Mouse (Mus musculus): Measurements from ENCODE around the gene Amd1.

Amd1 gene

DNA sequence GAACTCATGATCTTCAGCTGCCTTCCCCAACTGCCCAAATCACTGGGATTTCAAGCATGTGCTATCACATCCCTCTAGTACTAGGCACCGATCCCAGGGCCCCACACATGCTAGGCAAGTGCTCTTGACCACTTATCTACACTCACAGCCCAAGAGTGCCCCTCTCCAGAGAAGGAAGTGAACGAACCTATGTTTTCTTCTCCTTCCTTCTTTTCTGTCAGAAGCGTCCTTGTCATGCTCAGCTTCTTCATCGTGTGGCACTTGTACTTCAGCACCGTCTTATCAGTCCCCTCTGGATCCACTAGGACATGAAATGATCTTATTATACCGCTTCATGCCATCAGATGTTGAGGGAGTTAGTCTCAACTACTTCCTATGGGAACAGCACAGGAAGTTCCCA is 51.0 kb downstream of the Amd1 start:
- no peak for DNase-seq (ENCODE audit: low spot score)

DNA sequence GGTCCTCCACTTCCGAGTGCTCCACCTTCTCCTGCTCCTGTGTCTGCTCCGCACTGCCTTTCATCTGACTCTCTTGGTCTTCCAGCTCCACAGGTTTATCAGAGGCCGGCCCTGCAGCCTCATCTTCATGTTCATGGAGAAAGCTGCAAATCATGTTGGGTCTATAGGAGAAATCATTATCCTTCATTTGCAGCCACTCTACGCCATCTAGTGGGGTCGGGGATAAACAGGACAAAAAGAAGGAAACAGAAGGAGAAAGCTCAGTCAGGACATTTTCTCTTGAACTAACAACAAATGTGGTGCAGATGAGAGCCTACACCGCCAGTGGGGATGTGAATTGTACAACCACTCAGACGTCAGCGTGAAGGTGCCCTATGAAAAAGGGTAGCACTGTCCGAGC is 52.4 kb downstream of the Amd1 start:
- no peak for DNase-seq (ENCODE audit: low spot score)

DNA sequence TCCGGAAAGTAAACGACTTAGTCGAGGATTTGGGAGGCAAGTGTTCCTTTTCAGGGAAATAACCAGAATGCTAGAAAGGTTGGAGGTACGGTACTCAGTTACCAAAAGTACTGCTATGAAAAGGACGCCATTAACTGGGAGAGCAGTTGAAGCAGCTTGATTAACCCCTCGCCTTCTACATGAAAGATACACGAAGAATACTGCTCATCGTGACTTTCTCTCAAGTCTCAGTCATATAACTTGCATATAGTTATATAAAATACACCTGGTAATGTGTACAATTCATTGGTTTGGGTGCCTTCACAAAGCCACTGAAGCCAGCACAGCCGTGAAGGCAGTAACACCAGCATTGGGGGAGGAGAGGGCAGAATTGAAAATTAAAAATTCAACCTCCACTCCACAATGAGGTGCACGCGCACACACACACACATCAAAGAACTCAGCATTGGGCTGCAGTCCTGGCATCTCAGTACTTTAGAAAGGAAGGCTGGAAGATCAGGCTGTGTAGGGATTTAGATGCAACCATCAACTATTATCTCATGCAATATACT is 54.7 kb downstream of the Amd1 start:
- no peak for DNase-seq (ENCODE audit: low spot score)

DNA sequence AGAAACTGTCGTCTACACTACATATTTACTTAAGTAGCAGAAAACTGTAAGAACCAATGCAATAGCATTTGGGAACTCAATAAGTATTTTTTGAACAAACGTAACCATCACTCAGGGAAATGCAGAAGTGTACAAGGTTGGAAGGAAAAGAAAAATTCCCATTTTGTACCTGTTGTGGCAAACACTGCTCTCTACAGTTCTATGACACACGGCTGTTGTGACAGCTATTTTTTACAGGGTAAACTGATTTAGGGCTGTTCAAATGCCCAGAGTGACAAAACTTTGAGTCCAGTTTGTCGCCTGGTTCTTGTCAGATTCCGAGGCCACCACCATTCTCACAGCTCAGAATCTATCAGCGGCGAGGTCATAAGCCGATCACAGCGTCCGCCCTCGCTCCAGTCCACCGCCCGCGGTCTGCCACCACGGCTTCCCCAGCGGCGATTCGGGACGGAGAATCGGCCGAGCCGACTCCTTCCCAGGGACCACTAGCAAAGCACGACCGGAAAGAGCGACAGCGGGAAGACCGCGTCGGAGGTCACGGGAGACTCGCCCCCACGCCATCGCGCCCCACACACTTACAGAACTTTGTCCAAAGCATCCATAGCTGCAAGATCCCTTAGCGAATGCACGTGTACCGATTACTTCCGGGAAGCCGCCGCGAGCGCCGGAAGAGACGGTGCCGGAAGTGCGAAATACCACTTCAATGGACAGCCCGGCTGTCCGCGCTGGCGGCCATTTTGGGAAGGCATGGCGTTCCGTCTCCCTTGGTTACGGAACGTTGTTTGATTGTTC is 55.4 kb downstream of the Amd1 start, which contains the start of gene Rpf2:
Gene Rpf2, minus strand, starts transcription at position 663 of the 792 bp plus-strand sequence.
- DNase-seq (ENCODE audit: low spot score) = peak; percentile 87

DNA sequence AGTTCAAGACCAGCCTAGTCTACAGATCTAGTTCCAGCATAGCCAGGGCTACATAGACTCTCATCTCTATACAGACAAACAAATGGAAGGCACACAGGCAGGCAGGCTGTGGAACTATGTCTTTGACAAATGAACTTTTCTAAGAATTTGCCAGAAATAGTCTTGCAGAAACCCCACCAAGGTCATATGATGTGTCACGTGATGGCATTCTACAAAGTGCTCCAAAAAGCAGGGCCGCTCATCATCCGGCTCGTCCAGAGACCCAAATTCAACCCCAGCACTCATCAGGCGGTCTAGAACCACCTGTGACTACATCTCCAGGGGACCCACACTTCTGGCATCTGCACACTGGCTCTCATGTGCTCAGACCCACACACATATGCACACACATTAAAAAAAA is 64.2 kb downstream of the Amd1 start:
- DNase-seq (ENCODE audit: low spot score) = no peak
